Mouse (Mus musculus) myocyte (in vitro differentiated cells): ENCODE data around the gene Hfm1. TPM values are rescaled to one million over a fixed set of nuclear protein-coding genes. Genes with fewer than 3 reads are reported as not detected.

Experiments
- H3K27me3 ChIP-seq: one replicate; pipeline ENCODE4 v1.6.1; 2011; ENCODE audit not compliant: control insufficient read depth, insufficient read depth, insufficient read length
- H3K36me3 ChIP-seq: one replicate; pipeline ENCODE4 v1.6.1; 2011; ENCODE audit not compliant: control insufficient read depth, insufficient read depth
- H3K4me2 ChIP-seq: one replicate; pipeline ENCODE4 v1.6.1; 2011; ENCODE audit warnings: low read depth, control low read depth
- H3K4me3 ChIP-seq: one replicate; pipeline ENCODE4 v1.5.1; 2011; ENCODE audit warnings: mild to moderate bottlenecking, control low read depth, moderate library complexity
- H3K79me2 ChIP-seq: one replicate; pipeline ENCODE4 v1.6.1; 2011; ENCODE audit not compliant: control insufficient read depth, insufficient read depth
- H3ac ChIP-seq: one replicate; pipeline ENCODE4 v1.6.1; 2011; ENCODE audit not compliant: control insufficient read depth, insufficient read length
- MAX ChIP-seq: IDR thresholded peaks from one replicate; pipeline ENCODE4 v1.6.1; 2011; ENCODE audit warnings: low read depth, mild to moderate bottlenecking, control low read depth
- REST ChIP-seq: IDR thresholded peaks from one replicate; pipeline ENCODE4 v1.6.1; 2011; ENCODE audit warnings: mild to moderate bottlenecking, control low read depth, moderate library complexity; ENCODE audit not compliant: insufficient read depth, insufficient read length
- SRF ChIP-seq: IDR thresholded peaks from one replicate; pipeline ENCODE4 v1.6.1; 2011; ENCODE audit warnings: low read depth; ENCODE audit not compliant: control insufficient read depth, insufficient read length
- USF1 ChIP-seq: IDR thresholded peaks from one replicate; pipeline ENCODE4 v1.6.1; 2011; ENCODE audit warnings: low read depth, mild to moderate bottlenecking, control low read depth, moderate library complexity
- polyA plus RNA-seq: library from polyadenylated mRNA; unstranded; fragments of >200 nt; fragmentation: generic; extraction: Trizol; gene quantifications from one replicate; pipeline ENCODE4 v1.2.1, GENCODE M21; 2012; ENCODE audit warnings: missing spikeins

Hfm1 gene
- polyA plus RNA-seq, 1 experiment, result not detected

- TF ChIP-seq MAX (no peak), USF1 (no peak), SRF (no peak), REST (no peak)
- Histone ChIP-seq H3K79me2 (no peaks in the 10 kb centered on the region), H3K36me3 (no peaks in the 10 kb centered on the region), H3K4me3 (no peak overlapping the region), H3K27me3 (no peaks in the 10 kb centered on the region), H3K4me2 (no peak overlapping the region), H3ac (no peak overlapping the region)
These were observed 135.5 kb downstream of the Hfm1 start for GRCm38 (mm10) chr5:106790496-106791240.

Other genes starting within 250 kb of the Hfm1 start
- 5.1 TPM for gene Zfp644, start 229.0 kb downstream of the Hfm1 start, polyA plus RNA-seq
- gene Cdc7, start 38.0 kb upstream of the Hfm1 start, polyA plus RNA-seq, result 1.8 TPM